Mouse (Mus musculus): ENCODE data around the gene Cdc42se2.

The Cdc42se2 gene

GRCm38 (mm10) chr11:54708153-54708552 is 79.3 kb downstream of the Cdc42se2 start:
- no peak for DNase-seq

- DNase-seq = peak; percentile 58
These were observed 84.2 kb downstream of the Cdc42se2 start for GRCm38 (mm10) chr11:54703306-54703705.

- DNase-seq = no peak
These were observed 85.6 kb downstream of the Cdc42se2 start for GRCm38 (mm10) chr11:54701848-54702247.

GRCm38 (mm10) chr11:54699972-54700371 is 87.5 kb downstream of the Cdc42se2 start:
- no peak for DNase-seq

GRCm38 (mm10) chr11:54698636-54699035 is 88.8 kb downstream of the Cdc42se2 start:
- no peak for DNase-seq

- no peak for DNase-seq
These were observed 89.9 kb downstream of the Cdc42se2 start for GRCm38 (mm10) chr11:54697611-54698010.

- no peak for DNase-seq
These were observed 91.5 kb downstream of the Cdc42se2 start for GRCm38 (mm10) chr11:54695951-54696350.

GRCm38 (mm10) chr11:54694291-54694690 is 93.2 kb downstream of the Cdc42se2 start:
- no peak for DNase-seq

GRCm38 (mm10) chr11:54693696-54694095 is 93.8 kb downstream of the Cdc42se2 start:
- no peak for DNase-seq

GRCm38 (mm10) chr11:54691179-54691578 is 96.3 kb downstream of the Cdc42se2 start:
- no peak for DNase-seq

GRCm38 (mm10) chr11:54690171-54690570 is 97.3 kb downstream of the Cdc42se2 start:
- no peak for DNase-seq

- DNase-seq = no peak
These were observed 102.6 kb downstream of the Cdc42se2 start for GRCm38 (mm10) chr11:54684831-54685230.

GRCm38 (mm10) chr11:54679141-54679540 is 108.3 kb downstream of the Cdc42se2 start:
- no peak for DNase-seq

GRCm38 (mm10) chr11:54675792-54676489 is 111.5 kb downstream of the Cdc42se2 start:
- DNase-seq = no peak

GRCm38 (mm10) chr11:54673575-54674298 is 113.7 kb downstream of the Cdc42se2 start:
- no peak for DNase-seq
